Mouse (Mus musculus): ENCODE results near the gene Clptm1l.

GRCm38 (mm10) chr13:73660163-73660695 lies 56.4 kb downstream of the Clptm1l start:
- TF ChIP-seq GATA1 (IDR thresholded peaks at IDR 0.05; ENCODE audit: borderline replicate concordance, low read length), result no peak
- no peak for TF ChIP-seq FLI1 (IDR thresholded peaks at IDR 0.05; ENCODE audit: low read length)
